Mouse (Mus musculus) Muller cell, postnatal 12 days (primary cell): ENCODE measurements at regions not wholly inside any gene's neighbourhood (a gene's known extent, or its start where the extent isn't known, plus 50 kb on each side); places are given as distances from the start of the nearest gene placed in this dataset.
A peak's percentile ranks its signal among the peaks of the same experiment; 100 is the strongest.

ENCODE experiments used
- DNase-seq: peaks from one replicate; pipeline ENCODE4 v3.0.0-alpha.2; 2015; ENCODE audit errors: inconsistent ontology term

GRCm38 (mm10) chr14:8946851-8947625 lies 281.0 kb upstream of the 4930452B06Rik start:
- no peak for DNase-seq

GRCm38 (mm10) chr14:8935121-8935520 lies 269.1 kb upstream of the 4930452B06Rik start:
- DNase-seq: peak; percentile 33
